Mouse (Mus musculus) layer of hippocampus, adult 9-10 months (tissue): ENCODE results near the gene Eri3.

Experiments used
- DNase-seq: peaks from one replicate; pipeline ENCODE4 v3.0.0; 2022; ENCODE audit warnings: low spot score

Eri3 gene

DNA sequence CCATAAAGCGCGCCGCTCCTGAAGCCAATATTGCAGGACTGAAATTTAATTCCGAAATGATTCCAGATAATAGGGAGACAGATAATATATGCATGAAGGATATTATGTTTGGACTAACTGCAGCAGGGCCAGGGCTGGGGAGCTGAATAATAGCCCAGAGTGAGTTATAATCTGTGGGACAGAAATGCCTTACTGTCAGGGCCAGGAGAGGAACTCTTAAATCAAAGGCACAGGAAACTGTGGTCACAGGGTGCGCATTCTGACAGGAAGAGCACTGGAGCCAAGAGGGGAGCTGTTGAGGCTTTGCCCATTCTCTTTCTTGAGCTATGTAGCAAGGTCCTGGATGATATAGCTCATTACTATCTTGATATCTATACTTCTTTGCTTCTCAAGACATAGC lies 74.5 kb downstream of the Eri3 start:
- DNase-seq: no peak

DNA sequence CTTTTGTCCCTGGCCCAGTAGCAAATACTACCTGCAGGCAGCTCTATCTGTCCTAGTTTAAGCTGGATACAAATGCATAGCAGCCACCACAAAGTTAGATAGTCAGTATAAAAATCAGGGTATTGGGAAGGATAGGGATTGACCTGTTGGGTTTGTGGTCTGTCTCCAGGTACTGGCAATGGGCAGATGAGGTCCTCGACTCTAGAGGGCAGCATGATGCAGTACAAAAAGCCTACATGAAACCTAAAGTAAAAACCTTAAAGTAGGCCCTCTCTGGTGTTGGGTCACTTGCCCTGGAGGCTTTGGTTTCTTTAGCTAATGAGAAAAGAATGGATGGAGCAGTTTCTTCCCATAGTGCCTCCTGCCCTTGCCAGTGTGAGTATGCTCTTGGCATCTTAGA lies 78.3 kb downstream of the Eri3 start:
- DNase-seq: no peak

DNA sequence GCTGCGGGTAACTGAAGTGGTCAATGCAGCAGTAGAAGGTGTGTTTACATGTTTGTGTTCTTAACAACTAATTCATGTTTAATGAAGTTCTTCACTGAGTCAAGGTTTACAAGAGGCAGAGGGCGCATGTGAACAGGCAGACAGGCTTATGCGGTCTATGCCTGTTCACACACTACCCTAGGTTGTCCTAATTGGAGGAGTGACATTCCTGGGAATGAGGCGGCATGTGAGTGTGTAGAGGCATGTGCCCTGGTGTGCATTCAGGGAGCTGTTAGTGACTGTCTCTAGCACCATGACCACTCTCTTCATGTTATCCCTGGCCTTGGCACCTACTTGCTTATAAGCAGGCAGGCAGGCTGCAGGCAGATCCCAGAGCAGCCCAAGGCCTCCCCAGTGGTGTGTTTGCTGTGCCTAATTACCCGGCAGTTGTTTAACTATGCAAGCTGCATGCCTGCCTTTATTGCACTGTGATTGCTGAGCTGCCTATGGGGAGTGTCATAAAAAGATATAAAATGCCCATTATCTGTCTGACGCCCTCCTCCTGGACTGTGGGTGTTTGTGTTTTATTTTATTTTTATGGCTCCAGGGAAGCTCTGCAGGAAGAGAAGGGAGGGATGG lies 80.0 kb downstream of the Eri3 start:
- no peak for DNase-seq

DNA sequence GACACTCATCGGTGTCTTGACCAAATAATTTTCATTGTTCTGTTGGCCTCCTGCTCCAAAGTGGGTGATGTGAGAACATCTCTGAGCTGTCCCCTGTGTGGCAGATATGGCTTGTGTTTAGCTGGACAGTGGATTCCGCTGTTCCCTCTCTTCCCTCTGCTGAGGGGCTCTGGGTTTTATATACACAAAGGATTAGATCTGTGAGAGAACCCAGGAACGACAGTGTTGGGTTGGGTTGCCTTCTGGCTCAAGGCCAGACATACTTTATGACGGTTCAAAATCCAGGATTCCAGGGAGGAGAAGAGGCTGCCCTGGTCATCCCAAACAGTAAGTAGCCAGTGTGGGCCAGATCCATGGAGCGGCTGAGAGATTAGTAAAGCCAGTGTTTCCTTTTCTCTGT lies 83.4 kb downstream of the Eri3 start:
- DNase-seq: no peak

DNA sequence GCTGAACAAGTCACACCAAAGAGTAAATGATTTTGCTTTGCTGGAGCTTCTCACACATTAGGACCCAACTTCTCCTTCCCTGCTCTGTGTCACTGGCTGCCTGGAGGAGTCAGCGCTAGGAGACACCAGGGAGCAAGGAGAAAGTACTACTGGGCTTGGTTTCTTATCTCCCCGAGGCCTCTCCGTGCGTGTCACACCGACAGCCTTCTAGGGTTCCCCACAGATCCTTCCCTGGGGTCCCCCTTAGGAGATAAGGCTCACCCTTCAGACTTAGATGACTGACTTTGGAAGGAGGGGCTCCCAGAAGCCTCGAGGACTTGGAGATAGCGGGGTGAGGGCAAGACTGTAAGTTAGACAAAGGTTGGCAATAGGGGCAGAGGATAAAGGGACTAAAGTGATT lies 84.5 kb downstream of the Eri3 start:
- no peak for DNase-seq

DNA sequence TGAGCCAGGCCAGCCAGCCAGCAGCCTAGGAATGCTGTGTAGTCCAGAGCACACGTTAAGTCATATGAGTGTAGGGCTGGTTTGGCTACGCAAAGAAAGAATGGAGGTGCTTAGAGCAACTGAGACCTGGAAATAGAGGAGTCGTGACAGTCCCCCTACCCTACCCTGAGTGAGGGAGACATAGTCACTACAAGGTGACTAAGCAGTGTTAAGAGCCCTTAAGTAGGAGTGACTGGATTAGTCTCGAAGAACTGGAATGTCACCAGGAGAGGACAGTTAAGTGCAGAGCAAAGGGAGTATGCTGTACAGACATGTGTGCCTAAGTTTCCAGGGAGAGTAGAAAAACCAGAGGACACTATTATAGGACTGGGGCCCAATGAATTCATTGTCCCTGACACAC lies 86.0 kb downstream of the Eri3 start:
- DNase-seq: no peak

DNA sequence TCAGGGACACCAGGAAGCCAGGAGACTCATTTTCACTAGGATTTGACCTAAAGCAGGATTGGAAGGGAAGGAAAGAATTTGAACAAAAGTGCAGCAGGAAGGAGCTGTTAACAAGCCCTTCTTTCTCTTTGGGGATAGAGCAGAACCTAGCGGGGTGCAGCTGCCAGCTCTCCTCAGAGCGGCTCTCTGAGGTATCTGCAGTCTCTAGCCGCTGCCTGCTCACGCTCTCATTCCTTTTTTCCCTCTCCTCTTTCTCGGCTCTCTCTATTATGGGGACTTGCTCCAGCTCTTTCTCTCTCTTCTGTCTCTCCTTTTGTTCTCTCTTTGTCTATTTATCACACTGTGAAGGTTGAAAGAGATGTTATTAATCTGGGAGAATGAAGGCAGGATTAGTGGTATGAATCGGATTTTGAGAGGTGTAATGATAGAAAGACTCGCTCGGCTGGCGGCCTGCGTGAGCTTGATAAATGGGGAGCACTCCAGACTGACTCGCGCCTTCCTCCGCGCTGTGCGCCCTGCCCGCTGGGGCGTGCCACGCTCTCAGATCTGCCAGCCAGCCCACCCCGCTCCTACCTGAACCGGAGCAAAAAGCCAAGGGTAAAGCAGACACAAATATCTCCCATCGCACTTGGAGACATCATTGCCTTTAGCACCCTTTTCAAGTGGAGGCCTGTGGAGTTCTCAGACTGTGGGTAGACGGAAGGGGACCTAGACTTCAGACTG lies 86.9 kb downstream of the Eri3 start:
- no peak for DNase-seq

DNA sequence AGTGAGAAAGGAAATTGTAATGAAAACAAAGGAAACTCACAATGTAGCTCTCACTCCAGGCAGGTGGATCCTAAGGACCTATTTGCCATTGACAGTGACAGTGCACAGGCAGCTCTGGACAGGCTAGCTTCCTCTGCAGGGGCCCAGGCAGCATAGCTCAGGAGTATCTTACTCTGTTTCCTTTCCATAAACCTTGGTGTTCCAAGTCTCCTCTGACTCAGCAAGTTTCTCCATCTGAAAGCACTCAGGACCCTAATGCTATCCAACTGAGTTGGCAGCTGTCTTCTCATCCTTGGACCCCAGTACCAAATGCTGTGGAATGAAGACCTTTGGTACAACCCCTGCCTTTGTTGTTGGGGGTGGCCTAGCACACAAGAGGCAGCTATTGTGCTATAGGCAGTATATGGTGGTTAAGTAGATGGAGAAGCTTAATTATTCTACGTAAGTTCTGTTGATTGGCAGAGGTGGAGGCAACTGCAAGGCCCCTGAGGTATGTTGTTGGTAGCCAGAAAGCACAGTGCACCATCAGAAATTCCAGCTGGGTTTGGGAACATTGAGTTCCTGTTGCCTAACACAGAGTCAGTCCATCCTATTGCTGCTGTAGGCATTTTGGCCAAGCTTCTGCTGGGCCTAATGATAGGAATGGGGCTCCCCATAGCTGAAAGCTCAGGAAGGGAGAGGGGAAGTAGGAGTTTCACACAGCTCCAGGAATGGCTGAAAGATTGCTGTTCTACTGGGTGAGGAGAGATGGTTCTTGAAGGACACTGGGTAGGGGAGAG lies 90.9 kb downstream of the Eri3 start:
- DNase-seq: no peak

DNA sequence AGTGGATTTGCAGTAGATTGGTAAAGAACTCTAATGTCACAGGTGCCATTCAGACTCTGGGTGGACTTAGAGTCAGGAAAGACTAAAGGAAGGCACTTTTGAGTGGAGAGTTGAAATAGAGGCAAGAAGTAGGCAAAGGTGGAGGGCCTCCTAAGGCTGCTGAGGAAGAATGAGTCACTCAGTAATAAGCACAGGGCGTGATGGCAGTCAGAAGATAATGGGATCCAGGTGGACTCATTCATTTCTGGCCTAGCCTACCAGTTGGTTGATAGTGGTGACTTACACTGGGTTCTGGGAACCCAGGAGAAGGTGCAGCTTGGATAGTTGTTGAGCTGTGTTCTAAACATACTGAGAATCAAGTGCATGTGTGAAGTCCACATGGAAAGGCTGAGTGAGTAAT lies 91.6 kb downstream of the Eri3 start:
- no peak for DNase-seq

DNA sequence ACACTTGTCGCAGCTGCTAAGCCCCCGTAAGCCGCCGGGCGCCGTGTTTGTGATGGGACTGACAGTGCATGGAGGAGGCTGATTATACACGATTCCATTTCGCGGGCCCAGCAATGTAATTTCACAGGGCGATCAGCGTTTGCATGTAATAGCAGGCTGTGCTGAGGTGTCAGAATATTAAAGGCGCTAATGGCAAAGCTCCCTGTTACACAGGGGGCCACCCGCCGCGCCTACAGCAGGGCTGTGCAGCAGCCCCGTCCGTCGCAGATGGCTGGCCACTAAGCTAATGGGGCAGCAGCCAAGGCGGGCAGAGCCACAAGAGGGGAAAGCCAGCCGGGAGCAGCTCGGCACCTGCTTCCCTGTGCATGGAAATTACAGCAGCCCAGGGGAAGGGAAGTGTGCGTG lies 94.9 kb downstream of the Eri3 start:
- DNase-seq: no peak

DNA sequence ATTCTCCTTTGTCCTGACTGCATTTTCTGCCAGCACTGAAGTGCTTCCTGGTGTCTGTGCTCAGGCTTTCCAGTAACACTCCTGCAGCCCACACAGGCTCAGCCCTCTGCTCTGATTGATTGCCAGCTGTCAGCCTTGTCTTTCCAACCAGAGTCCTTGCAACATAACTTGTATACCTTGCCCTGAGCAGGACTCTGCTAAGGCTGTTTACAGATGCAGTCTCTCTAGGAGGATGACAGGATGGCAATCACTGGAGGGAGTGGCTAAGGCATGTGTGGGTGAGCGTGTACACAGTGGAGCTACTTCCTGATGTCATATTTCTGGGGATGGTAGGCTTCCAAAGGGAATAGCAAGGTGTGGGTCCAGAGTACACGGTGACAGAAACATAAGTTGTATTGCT lies 95.7 kb downstream of the Eri3 start:
- DNase-seq: no peak

DNA sequence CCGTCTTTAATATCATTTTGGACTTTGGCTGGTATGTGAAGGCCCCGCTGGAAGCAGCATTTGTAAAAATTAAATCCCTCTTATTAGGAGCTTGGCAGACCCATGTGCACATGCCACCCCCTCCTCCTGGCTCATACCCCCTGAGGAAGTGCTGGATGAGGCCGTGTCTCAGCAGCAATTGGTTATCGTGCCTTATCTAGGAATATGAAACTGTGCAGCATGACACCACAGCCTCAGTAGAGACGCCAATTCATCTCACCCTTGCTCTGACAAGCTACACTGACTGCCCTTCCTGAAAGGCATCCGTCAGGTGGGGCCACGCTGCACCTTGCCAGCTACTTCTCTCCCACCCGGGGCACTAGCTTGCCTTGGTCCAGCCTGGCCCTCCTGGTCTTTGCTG lies 96.3 kb downstream of the Eri3 start:
- DNase-seq: no peak

DNA sequence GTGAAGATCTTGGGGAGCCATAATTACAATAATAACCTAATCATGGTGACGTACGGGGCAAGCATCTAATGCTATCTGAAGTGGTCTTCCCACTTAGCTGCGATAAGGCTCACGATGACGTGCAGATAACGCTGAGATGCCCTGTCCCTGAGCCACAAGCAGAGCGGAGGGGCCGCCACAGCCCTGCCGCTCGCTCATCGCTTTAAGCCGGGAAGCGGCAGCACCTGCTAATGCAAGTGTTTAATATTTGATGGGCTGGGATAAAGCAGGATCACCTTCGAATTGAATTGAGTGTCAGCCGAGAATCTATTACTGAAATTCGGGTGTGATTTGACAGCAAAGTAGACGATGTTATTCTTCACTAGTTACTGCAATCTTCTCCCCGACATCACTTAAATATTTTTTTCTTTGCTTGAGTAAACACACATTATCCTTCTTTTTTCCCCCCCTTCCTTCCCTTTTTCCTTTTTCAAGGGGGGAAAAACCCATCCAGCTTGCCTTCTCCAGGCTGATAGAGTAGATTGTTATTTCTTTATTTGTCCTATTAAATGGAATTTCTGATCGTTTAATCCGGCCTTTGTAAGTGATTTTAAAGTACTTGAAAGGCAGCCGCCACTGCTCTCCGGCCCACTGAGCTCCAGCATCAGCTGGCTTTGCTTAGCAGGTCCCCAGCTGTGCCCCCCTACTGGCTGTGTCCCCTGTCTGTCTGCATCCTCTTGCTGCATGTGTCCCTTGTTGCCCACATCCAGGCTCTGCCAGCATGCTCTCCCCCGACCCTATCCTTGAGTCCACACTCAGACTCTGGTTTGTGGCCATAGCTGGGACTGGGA lies 97.0 kb downstream of the Eri3 start:
- DNase-seq: no peak

DNA sequence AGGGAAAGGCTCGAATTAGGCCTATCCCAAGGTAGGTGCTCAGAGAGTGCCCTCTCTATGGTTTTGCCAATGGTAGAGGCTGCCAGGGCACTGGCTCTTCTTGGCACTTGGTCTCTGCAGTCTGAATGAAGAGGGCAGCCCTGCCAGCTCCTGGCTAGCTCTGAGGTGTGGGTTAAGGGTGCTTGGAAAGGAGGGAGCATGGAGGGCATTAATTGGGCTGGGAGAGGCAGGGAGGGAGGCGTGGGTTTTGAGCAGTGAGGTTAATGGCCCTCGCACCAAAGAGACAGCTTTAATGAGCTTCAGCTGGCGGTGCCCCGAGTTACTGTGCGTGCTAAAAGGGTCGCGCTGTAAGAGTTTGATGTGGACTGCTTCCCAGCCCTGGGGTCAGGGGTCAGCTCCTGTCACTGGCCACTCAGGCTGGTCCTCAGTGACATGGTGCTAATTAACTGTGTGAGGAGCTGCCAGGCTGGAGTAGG lies 101.5 kb downstream of the Eri3 start:
- no peak for DNase-seq

DNA sequence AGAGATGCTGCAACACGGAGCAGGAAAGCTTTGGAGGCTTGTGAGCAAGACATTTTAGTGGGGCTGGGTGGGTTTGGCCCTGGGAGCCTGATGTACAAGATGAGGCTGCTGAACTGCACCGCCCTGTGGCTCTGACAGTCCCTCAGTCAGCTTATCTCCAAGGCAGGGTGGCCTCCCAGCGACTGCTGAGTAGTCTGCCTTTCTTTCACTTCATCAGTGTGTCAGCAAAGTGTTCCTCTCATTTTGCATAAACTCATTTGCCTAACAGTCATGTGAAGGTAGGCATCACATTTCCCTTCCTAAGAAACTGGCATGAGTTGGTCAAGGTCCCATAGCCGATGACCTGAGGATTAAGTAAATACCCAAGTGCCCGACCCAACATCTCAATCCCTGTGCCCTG lies 102.6 kb downstream of the Eri3 start:
- no peak for DNase-seq

DNA sequence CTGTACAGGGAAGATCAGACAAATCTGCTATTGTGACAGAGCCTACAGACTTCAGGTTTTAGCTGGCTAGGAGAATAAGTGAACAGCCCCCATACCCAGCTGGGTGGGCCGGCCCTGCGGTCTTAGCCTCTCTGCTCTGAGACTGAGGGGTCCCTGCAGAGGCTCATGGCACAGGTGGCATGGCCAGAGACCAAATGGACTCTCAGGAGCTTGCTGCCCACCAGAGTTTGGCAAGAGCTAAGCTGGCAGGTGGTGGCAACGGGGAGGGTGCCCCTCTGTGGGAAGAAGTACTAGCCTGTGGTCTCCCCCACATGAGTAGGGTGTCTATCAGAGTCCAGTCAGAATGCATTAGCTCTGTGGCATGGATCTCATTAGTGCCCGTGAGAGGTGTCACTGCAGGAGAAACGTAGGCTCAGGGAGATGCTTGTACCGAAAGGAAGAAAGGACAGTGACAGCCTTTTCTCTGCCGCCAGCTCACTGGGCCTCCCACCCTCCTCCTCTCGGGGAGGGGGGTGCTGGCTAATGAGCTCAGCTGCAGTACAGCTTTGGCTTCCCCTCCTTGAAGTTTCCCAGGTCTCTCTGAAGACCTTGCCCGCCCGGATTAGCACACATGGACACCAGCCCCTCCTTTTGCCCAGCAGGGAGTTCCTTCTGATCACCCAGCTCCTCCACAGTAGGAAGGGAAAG lies 104.0 kb downstream of the Eri3 start:
- DNase-seq: no peak

DNA sequence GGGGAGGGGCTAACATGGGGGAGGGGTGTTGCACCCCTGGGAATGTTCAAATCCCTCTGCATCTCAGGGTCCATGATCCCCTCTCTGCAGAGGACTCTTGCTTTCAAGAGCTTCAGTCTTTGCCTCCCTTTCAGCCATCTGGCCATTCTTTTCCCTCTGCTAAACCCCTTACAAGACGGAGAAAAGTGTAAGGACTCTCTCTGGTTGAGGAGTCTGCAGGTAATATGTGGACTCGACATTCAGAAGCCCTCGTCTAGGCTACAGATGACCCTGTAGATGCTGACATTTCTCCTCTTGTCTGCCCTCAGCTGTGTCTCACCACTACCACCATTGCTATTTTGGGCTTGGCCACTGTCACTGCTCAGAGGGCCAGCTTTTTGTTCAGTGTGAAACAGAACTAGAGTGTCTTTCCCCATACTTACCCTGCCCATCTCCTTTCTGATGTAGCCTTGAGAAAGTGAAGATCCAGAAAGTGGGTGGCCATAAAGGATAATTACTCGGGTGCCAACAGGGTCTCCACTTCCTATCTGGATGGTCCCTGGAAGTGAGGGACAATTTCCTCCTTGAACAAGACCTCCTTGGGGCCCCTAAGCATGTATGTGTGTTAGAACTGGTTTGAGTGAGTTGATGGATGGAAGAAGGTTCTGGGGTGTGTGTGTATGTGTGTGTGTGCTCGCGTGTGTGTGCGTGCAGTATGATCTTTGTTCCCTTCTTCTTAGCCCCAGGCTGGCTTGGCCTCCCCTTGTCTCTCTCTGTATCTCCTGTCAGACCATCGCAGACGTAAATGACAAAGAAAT lies 104.7 kb downstream of the Eri3 start:
- no peak for DNase-seq

DNA sequence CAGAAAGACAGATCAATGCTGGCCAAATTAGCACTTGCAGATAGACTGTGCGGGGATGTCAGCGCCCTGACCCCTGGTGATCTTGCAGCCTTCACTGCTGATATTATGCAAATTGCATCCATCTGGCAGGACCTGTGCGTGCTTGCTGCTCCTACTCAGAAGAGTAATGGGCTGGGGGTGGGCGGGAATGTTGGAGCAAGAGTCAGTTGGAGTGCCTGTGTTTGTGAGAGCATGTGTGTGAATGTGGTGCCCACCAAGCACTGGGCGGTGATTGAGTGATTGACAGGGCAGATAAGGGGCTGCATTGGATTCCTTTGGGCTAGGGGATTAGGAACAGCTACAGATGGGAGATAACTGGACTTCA lies 105.3 kb downstream of the Eri3 start:
- no peak for DNase-seq

DNA sequence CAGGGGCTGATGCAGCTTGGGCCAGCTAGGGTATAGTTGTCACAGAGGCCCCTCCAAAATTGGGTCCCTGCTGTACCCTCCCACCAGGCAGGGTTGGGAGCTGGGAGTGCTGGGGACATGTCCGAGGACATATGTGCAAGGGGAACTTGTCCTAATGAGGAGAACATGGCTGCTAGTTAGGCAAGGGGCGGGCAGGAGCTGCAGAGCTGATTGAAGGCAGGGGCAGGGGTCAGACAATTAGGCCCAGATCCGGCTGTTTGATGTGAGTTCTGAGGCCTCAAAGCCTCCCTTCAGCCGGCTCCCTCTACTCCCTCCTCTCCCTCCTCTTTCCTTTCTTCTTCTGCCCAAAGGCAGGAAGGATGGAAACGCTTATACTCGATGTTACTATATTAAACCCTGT lies 106.8 kb downstream of the Eri3 start:
- no peak for DNase-seq

DNA sequence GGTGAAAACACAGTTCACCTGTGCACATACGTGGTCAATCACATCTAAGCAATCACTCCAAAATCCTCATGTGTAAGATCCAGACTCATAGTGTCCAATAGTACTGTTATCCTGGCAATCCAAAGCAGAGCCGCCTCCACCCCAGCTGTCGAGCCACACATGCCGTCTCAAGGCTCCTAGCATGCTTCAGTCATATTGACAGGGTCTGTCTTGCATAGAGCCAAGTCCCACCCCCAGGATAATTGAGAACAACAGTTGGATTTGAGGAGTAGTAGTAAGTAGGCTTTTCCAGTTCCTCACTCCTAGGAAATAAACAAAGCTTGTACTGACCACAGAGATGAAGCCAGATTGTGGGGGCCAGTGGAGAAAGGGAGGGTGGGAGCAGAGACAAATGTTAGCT lies 107.5 kb downstream of the Eri3 start:
- peak; percentile 75 for DNase-seq
